10 mouse cellular contexts compared by ENCODE assay signal in the genomic region with DNA sequence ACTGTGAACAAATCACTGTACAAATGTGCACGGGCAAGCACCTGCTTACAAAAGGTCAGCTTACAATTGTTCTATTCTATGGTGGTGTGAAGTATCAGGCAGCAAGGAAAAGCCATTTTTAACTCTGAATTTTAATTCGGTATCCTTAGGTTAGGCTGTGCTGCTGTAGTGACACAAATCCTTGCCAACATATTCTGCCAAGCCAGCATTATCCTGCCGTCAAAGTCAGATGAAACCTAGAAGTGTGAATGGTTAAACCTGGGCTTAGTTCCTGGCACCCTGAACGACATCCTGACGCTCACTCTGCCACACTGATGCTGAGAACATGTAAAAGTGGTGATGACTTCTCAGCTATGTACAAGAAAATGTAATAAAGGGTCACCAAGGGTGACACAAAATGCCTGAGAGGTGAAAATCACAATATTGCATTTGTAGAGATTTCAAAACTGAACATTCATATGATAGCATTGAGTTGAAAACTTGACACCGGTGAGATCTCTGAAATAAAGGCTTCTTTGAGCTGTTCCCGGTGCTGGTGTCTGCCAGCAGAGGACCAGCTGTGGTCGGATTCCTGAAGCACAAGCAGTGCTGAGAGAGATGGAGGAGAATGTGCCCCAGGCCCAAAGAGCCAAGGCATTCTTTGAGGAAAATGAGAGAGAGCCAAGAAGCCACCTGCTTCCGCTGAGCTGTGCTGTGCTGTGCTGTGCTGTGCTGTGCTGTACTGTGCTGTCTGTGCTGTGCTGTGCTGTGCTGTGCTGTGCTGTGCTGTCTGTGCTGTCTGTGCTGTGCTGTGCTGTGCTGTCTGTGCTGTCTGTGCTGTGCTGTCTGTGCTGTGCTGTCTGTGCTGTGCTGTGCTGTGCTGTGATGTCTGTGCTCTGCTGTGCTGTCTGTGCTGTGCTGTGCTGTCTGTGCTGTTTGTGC.
DNase-seq lines count a peak whose midpoint lies in the region; ATAC-seq lines count a peak whose summit lies in the region.
"Had no signal": no experiment of that assay in that cellular context is flagged by ENCODE, and none has a peak within 500 bp of the region (broad histone marks: within the 10 kb centered on the region; RNA-seq: fewer than 3 reads in every experiment).

No protein-coding gene starts in this region.

- no peak overlapping the region for H3K4me3 ChIP-seq in heart, embryonic 13.5 days
- H3K4me3 ChIP-seq in liver, embryonic 13.5 days (replicated peaks) = no peak overlapping the region
- H3K4me3 ChIP-seq: megakaryocyte, embryonic 14.5 days had no signal

- 0 out of 2 replicates have a peak, but pooled peaks have one; percentile 35 for ATAC-seq in heart, embryonic 13.5 days (ENCODE audit: extremely low read depth, insufficient number of reproducible peaks, low FRiP score, low TSS enrichment)
- peak; percentile 61 for ATAC-seq in liver, embryonic 13.5 days (ENCODE audit: low read depth)

- WGBS in heart, embryonic 13.5 days = 59% methylated on average over 9 of the region's 9 CpGs
- 50% methylated on average over 9 of the region's 9 CpGs for WGBS in liver, embryonic 13.5 days (ENCODE audit: insufficient replicate concordance)

- no peaks in the 10 kb centered on the region for H3K27me3 ChIP-seq in heart, embryonic 13.5 days (replicated peaks)
- no peaks in the 10 kb centered on the region for H3K27me3 ChIP-seq in liver, embryonic 13.5 days
- H3K27me3 ChIP-seq: megakaryocyte, embryonic 14.5 days had no signal

- peaks cover under 1% of the 10 kb centered on the region for H3K4me1 ChIP-seq in heart, embryonic 13.5 days
- H3K4me1 ChIP-seq in liver, embryonic 13.5 days (replicated peaks) = no peaks in the 10 kb centered on the region
- H3K4me1 ChIP-seq: megakaryocyte, embryonic 14.5 days had no signal

- H3K27ac ChIP-seq in heart, embryonic 13.5 days (replicated peaks) = no peak overlapping the region
- H3K27ac ChIP-seq in liver, embryonic 13.5 days = no peak overlapping the region

- no peaks in the 10 kb centered on the region for H3K36me3 ChIP-seq in heart, embryonic 13.5 days
- H3K36me3 ChIP-seq in liver, embryonic 13.5 days = no peaks in the 10 kb centered on the region

- peaks cover 72% of the 10 kb centered on the region for H3K9me3 ChIP-seq in heart, embryonic 13.5 days
- H3K9me3 ChIP-seq in liver, embryonic 13.5 days (replicated peaks) = peaks cover 56% of the 10 kb centered on the region

- no peak overlapping the region for H3K9ac ChIP-seq in heart, embryonic 13.5 days
- H3K9ac ChIP-seq in liver, embryonic 13.5 days = no peak overlapping the region

- no peak for DNase-seq in heart, adult 9 months (ENCODE audit: low spot score in 2 of 2)
- DNase-seq in retina, postnatal 1 day = peak; percentile 9
- no peak for DNase-seq in retina, embryonic 14.5 days (ENCODE audit: low spot score)
- DNase-seq in liver, embryonic 13.5 days = no peak
- no peak for DNase-seq in thymus, postnatal 10 days (ENCODE audit: low spot score in 2 of 2)
- no peak for DNase-seq in adrenal gland, adult 18-20 months (ENCODE audit: low spot score in 2 of 2)
- no peak for DNase-seq in layer of hippocampus, postnatal 36 days
- DNase-seq: heart, adult 11 months had no signal

- no peak overlapping the region for H3K4me2 ChIP-seq in heart, embryonic 13.5 days
- no peak overlapping the region for H3K4me2 ChIP-seq in liver, embryonic 13.5 days
